Mouse (Mus musculus) forebrain, postnatal 0 days (tissue): ENCODE measurements around the gene Snrnp48. TPM values are rescaled to one million over a fixed set of nuclear protein-coding genes. Genes with fewer than 3 reads are reported as not detected.

Source experiments
- ATAC-seq: fragments of 200-750 bp; cut with Nextera tagmentation; 2 replicates; pipeline ENCODE4 v1.8.0; 2017; ENCODE audit warnings: mild to moderate bottlenecking, moderate library complexity
- DNase-seq: peaks from one replicate; pipeline ENCODE4 v3.0.0-alpha.2; 2015
- H3K27ac ChIP-seq: fragments of 300-500 bp; sonication (generic); 2 replicates; pipeline ENCODE4 v1.5.1; 2014; ENCODE audit warnings: low read depth, mild to moderate bottlenecking, antibody characterized with exemption, low read length, moderate library complexity, mixed read lengths
- H3K27me3 ChIP-seq: fragments of 300-500 bp; sonication (generic); 2 replicates; pipeline ENCODE4 v1.6.1; 2014; ENCODE audit warnings: mild to moderate bottlenecking, low read length, mixed read lengths; ENCODE audit not compliant: insufficient read depth
- H3K36me3 ChIP-seq: fragments of 300-500 bp; sonication (generic); 2 replicates; pipeline ENCODE4 v1.6.1; 2014; ENCODE audit warnings: mild to moderate bottlenecking, moderate library complexity; ENCODE audit not compliant: insufficient read depth
- H3K4me1 ChIP-seq: fragments of 300-500 bp; sonication (generic); 2 replicates; pipeline ENCODE4 v1.6.1; 2014; ENCODE audit warnings: antibody characterized with exemption; ENCODE audit not compliant: insufficient read depth
- H3K4me2 ChIP-seq: fragments of 300-500 bp; sonication (generic); 2 replicates; pipeline ENCODE4 v1.6.1; 2014; ENCODE audit warnings: low read depth, mild to moderate bottlenecking, moderate library complexity
- H3K4me3 ChIP-seq: fragments of 300-500 bp; sonication (generic); 2 replicates; pipeline ENCODE4 v1.5.1; 2014; ENCODE audit warnings: low read depth, low read length, mixed read lengths
- H3K9ac ChIP-seq: fragments of 300-500 bp; sonication (generic); 2 replicates; pipeline ENCODE4 v1.6.1; 2014; ENCODE audit warnings: mild to moderate bottlenecking
- H3K9me3 ChIP-seq: fragments of 300-500 bp; sonication (generic); 2 replicates; pipeline ENCODE4 v1.6.1; 2016; ENCODE audit warnings: low read length
- CTCF ChIP-seq: sonication (generic); IDR thresholded peaks from 2 replicates; pipeline ENCODE4 v1.5.1; 2016; ENCODE audit warnings: antibody characterized with exemption, control low read depth, low read depth
- WGBS: fragments of 180-500 bp; shearing (Covaris S2); extraction: QIAGEN DNeasy Blood & Tissue Kit; methylation state at CpG from one replicate; pipeline ENCODE4 v1.1.7; 2014; 5-methylcytosine and 5-hydroxymethylcytosine counted together
- polyA plus RNA-seq: library from polyadenylated mRNA; unstranded; fragments of >200 nt; fragmentation: Nextera tagmentation; extraction: Ambion mirVana; gene quantifications from 2 replicates; pipeline ENCODE4 v1.2.1, GENCODE M21; 2015
- total RNA-seq: library from RNA; depleted of rRNA; stranded (reverse); fragments of >200 nt; gene quantifications from 2 replicates; pipeline ENCODE4 v1.2.3, GENCODE M21; 2014; rRNA removed

Gene Snrnp48
- 14.9 and 17.1 TPM in 2 replicates for total RNA-seq
- 16.9 and 19.1 TPM in 2 replicates for polyA plus RNA-seq

- H3K27ac ChIP-seq = peak within 1 kb of the TSS; percentile 89
- peaks cover 7% of the 10 kb centered on the region for H3K4me1 ChIP-seq
- DNase-seq (peak; percentile 96), ATAC-seq (peak; percentile 100)
- no peaks in the 10 kb centered on the region for H3K9me3 ChIP-seq
- no peaks in the 10 kb centered on the region for H3K27me3 ChIP-seq
- H3K4me2 ChIP-seq = peak within 1 kb of the TSS; percentile 61
- H3K9ac ChIP-seq = peak within 1 kb of the TSS; percentile 83
- H3K4me3 ChIP-seq = peak within 1 kb of the TSS; percentile 73
- WGBS = under 1% methylated on average over 59 of the region's 59 CpGs
- TF ChIP-seq CTCF = no peak; the same call in 1 of the 2 replicates
- H3K36me3 ChIP-seq = no peaks in the 10 kb centered on the region
These were observed at the start of gene Snrnp48 for GRCm38 (mm10) chr13:38204702-38205482. Snrnp48 (plus strand) TSS chr13:38204938.

- no peak overlapping the region for H3K9ac ChIP-seq
- DNase-seq = no peak
- no peak overlapping the region for H3K27ac ChIP-seq
- ATAC-seq = no peak
- H3K9me3 ChIP-seq = no peaks in the 10 kb centered on the region
- H3K4me1 ChIP-seq = 0 out of 2 replicates have a peak, but pooled peaks cover 4% of the 10 kb centered on the region
- WGBS = 12% methylated on average over 2 of the region's 2 CpGs
- no peak overlapping the region for H3K4me3 ChIP-seq
- H3K4me2 ChIP-seq = no peak overlapping the region
- no peak for TF ChIP-seq CTCF
- no peaks in the 10 kb centered on the region for H3K36me3 ChIP-seq
- peaks cover 47% of the 10 kb centered on the region for H3K27me3 ChIP-seq
These were observed 49.2 kb upstream of the Snrnp48 start for GRCm38 (mm10) chr13:38155523-38155922.

- WGBS = 27% methylated on average over 6 of the region's 6 CpGs
- Histone ChIP-seq H3K4me1 (no peaks in the 10 kb centered on the region), H3K9ac (no peak overlapping the region), H3K4me2 (no peak overlapping the region), H3K36me3 (no peaks in the 10 kb centered on the region), H3K27ac (no peak overlapping the region), H3K4me3 (no peak overlapping the region), H3K27me3 (peaks cover 28% of the 10 kb centered on the region), H3K9me3 (no peaks in the 10 kb centered on the region)
- ATAC-seq = no peak
- TF ChIP-seq CTCF = no peak
- DNase-seq = no peak
These were observed 47.1 kb upstream of the Snrnp48 start for GRCm38 (mm10) chr13:38157635-38158034.

GRCm38 (mm10) chr13:38162002-38162401 is 42.7 kb upstream of the Snrnp48 start:
- no peaks in the 10 kb centered on the region for H3K9me3 ChIP-seq
- ATAC-seq (no peak), DNase-seq (no peak)
- WGBS = 71% methylated on average over 2 of the region's 2 CpGs
- no peak for TF ChIP-seq CTCF
- no peaks in the 10 kb centered on the region for H3K36me3 ChIP-seq
- H3K4me2 ChIP-seq = no peak overlapping the region
- H3K9ac ChIP-seq = no peak overlapping the region
- H3K4me3 ChIP-seq = no peak overlapping the region
- no peaks in the 10 kb centered on the region for H3K4me1 ChIP-seq
- peaks cover 7% of the 10 kb centered on the region for H3K27me3 ChIP-seq
- H3K27ac ChIP-seq = no peak overlapping the region

- TF ChIP-seq CTCF = no peak
These were observed 42.1 kb upstream of the Snrnp48 start for GRCm38 (mm10) chr13:38162668-38163067.

GRCm38 (mm10) chr13:38164932-38165331 is 39.8 kb upstream of the Snrnp48 start:
- no peak overlapping the region for H3K27ac ChIP-seq

More at GRCm38 (mm10) chr13:38162668-38163067, 42.1 kb upstream of the Snrnp48 start:
- DNase-seq = peak; percentile 44
- Histone ChIP-seq H3K9me3 (no peaks in the 10 kb centered on the region), H3K4me3 (no peak overlapping the region), H3K4me1 (no peaks in the 10 kb centered on the region), H3K27ac (no peak overlapping the region; the same call in 1 of the 2 replicates), H3K9ac (no peak overlapping the region), H3K4me2 (no peak overlapping the region), H3K27me3 (peaks cover 3% of the 10 kb centered on the region), H3K36me3 (no peaks in the 10 kb centered on the region)
- WGBS = 32% methylated on average over 11 of the region's 11 CpGs
- ATAC-seq = 0 out of 2 replicates have a peak, but pooled peaks have one; percentile 27

GRCm38 (mm10) chr13:38167056-38167455 is 37.7 kb upstream of the Snrnp48 start:
- Histone ChIP-seq H3K27ac (no peak overlapping the region), H3K4me2 (no peak overlapping the region), H3K9ac (no peak overlapping the region), H3K27me3 (no peaks in the 10 kb centered on the region), H3K36me3 (no peaks in the 10 kb centered on the region), H3K4me1 (no peaks in the 10 kb centered on the region), H3K9me3 (no peaks in the 10 kb centered on the region), H3K4me3 (no peak overlapping the region)
- 94% methylated on average over 3 of the region's 3 CpGs for WGBS
- DNase-seq = no peak
- ATAC-seq = no peak
- TF ChIP-seq CTCF = no peak

More at GRCm38 (mm10) chr13:38164932-38165331, 39.8 kb upstream of the Snrnp48 start:
- Histone ChIP-seq H3K4me2 (no peak overlapping the region), H3K9me3 (no peaks in the 10 kb centered on the region), H3K4me1 (no peaks in the 10 kb centered on the region), H3K4me3 (no peak overlapping the region), H3K27me3 (no peaks in the 10 kb centered on the region), H3K36me3 (no peaks in the 10 kb centered on the region), H3K9ac (no peak overlapping the region)
- no peak for TF ChIP-seq CTCF
- 81% methylated on average over 11 of the region's 11 CpGs for WGBS
- peak; percentile 66 for ATAC-seq
- no peak for DNase-seq
